Mouse (Mus musculus) heart, adult 18-20 months (tissue): ENCODE results near the gene Gtpbp4. TPM values are rescaled to one million over a fixed set of nuclear protein-coding genes. Genes with fewer than 3 reads are reported as not detected.
"Not testable (repeated sequence)": the region's sequence is repeated elsewhere in the genome, so short reads cannot be mapped to it uniquely, and the experiment has no call there.

Experiments used
- DNase-seq, 2 experiments: peaks; one replicate each; pipeline ENCODE4 v3.0.0; 2021 to 2022; ENCODE audit warnings: mixed read lengths in 1 of 2
- microRNA-seq, 2 experiments: library from miRNA; unstranded; fragments of <30 nt; microRNA quantifications; one replicate each; pipeline ENCODE4 v1.2.0; 2022
- total RNA-seq, 2 experiments: library from RNA; stranded (reverse); gene quantifications; 2 replicates each; pipeline ENCODE4 v1.2.3; 2021

Gene Gtpbp4
- total RNA-seq, 2 experiments from 2014 or later, result 35.3 to 39.8 TPM

GRCm38 (mm10) chr13:8972972-8973371 is 22.9 kb downstream of the Gtpbp4 start:
- no peak for DNase-seq

GRCm38 (mm10) chr13:8972369-8972768 is 23.5 kb downstream of the Gtpbp4 start:
- DNase-seq, result no peak

GRCm38 (mm10) chr13:8967742-8968141 is 28.1 kb downstream of the Gtpbp4 start:
- no peak for DNase-seq

GRCm38 (mm10) chr13:8965224-8965623 is 30.7 kb downstream of the Gtpbp4 start:
- DNase-seq, result no peak

- DNase-seq, result not testable (repeated sequence)
Measured at GRCm38 (mm10) chr13:8962266-8962665, 33.6 kb downstream of the Gtpbp4 start.

GRCm38 (mm10) chr13:8961128-8961888 is 34.6 kb downstream of the Gtpbp4 start:
- DNase-seq, result not testable (repeated sequence)

- DNase-seq, result not testable (repeated sequence)
Measured at GRCm38 (mm10) chr13:8959554-8959953, 36.3 kb downstream of the Gtpbp4 start.

- not testable (repeated sequence) for DNase-seq
Measured at GRCm38 (mm10) chr13:8959058-8959457, 36.8 kb downstream of the Gtpbp4 start.

GRCm38 (mm10) chr13:8956873-8957272 is 39.0 kb downstream of the Gtpbp4 start:
- not testable (repeated sequence) for DNase-seq

- DNase-seq, result not testable (repeated sequence)
Measured at GRCm38 (mm10) chr13:8955127-8955526, 40.8 kb downstream of the Gtpbp4 start.

- not testable (repeated sequence) for DNase-seq
Measured at GRCm38 (mm10) chr13:8952563-8952962, 43.3 kb downstream of the Gtpbp4 start, which contains the start of gene Idi2. Gene Idi2 (plus strand): TSS chr13:8952863.

- not testable (repeated sequence) for DNase-seq
Measured at GRCm38 (mm10) chr13:8948131-8948530, 47.8 kb downstream of the Gtpbp4 start, which contains the start of gene Gm9745. Gene Gm9745 (minus strand): TSS chr13:8948231.

- DNase-seq, result not testable (repeated sequence)
Measured at GRCm38 (mm10) chr13:8943828-8944227, 52.1 kb downstream of the Gtpbp4 start.

- not testable (repeated sequence) for DNase-seq
Measured at GRCm38 (mm10) chr13:8941701-8942100, 54.2 kb downstream of the Gtpbp4 start.

GRCm38 (mm10) chr13:8941110-8941509 is 54.8 kb downstream of the Gtpbp4 start:
- DNase-seq, result not testable (repeated sequence)

- DNase-seq, result not testable (repeated sequence)
Measured at GRCm38 (mm10) chr13:8937611-8938140, 58.2 kb downstream of the Gtpbp4 start.

- no peak for DNase-seq
Measured at GRCm38 (mm10) chr13:8933499-8933898, 62.4 kb downstream of the Gtpbp4 start.

Small RNA genes within 50 kb of the gene (microRNA-seq; reads per million reads assigned to microRNA genes)
- gene Gm22750, result 0 reads per million in 2 experiments

Other genes starting within 250 kb of the Gtpbp4 start
- gene Wdr37, start 124.2 kb downstream of the Gtpbp4 start, total RNA-seq, result 10 to 100 TPM; 31.8 to 33.6 TPM
- 1 to 10 TPM; 4.8 to 5.8 TPM for gene Idi1, start 110.6 kb downstream of the Gtpbp4 start, total RNA-seq
- gene Gm9745, start 47.9 kb downstream of the Gtpbp4 start, total RNA-seq, result not detected
- not detected for gene Idi2, start 43.2 kb downstream of the Gtpbp4 start, total RNA-seq
- 10 to 100 TPM; 63.8 to 75.7 TPM for gene Larp4b, start 97.8 kb upstream of the Gtpbp4 start, total RNA-seq